Mouse (Mus musculus): ENCODE measurements around the gene 2810408A11Rik. TPM values are rescaled to one million over a fixed set of nuclear protein-coding genes. Genes with fewer than 3 reads are reported as not detected.
A peak's percentile ranks its signal among the peaks of the same experiment; 100 is the strongest.

Gene 2810408A11Rik
- total RNA-seq, 2 experiments from 2014 or later: 0.46 to 1.4 TPM

- DNase-seq: no peak
Observed at GRCm38 (mm10) chr11:69912716-69913530, 12.1 kb upstream of the 2810408A11Rik start.

- no peak for DNase-seq
Observed at GRCm38 (mm10) chr11:69911701-69912100, 10.9 kb upstream of the 2810408A11Rik start.

- no peak for DNase-seq
Observed at GRCm38 (mm10) chr11:69910781-69911560, 10.2 kb upstream of the 2810408A11Rik start.

GRCm38 (mm10) chr11:69910177-69910576, 9.4 kb upstream of the 2810408A11Rik start:
- no peak for DNase-seq

GRCm38 (mm10) chr11:69909174-69909573, 8.4 kb upstream of the 2810408A11Rik start:
- no peak for DNase-seq

GRCm38 (mm10) chr11:69908645-69909044, 7.9 kb upstream of the 2810408A11Rik start:
- no peak for DNase-seq

- DNase-seq: no peak
Observed at GRCm38 (mm10) chr11:69904311-69904710, 3.5 kb upstream of the 2810408A11Rik start.

- DNase-seq: no peak
Observed at GRCm38 (mm10) chr11:69902972-69903371, 2.2 kb upstream of the 2810408A11Rik start.

- no peak for DNase-seq
Observed at GRCm38 (mm10) chr11:69901993-69902392, 1.2 kb upstream of the 2810408A11Rik start.

GRCm38 (mm10) chr11:69901406-69901846, 639 bp upstream of the 2810408A11Rik start:
- DNase-seq: peak; percentile 95

GRCm38 (mm10) chr11:69899870-69900269, 917 bp downstream of the 2810408A11Rik start:
- no peak for DNase-seq

GRCm38 (mm10) chr11:69895291-69895690, 5.5 kb downstream of the 2810408A11Rik start, which contains the start of gene Acap1:
Gene Acap1, minus strand, starts transcription at chr11:69895539.
- DNase-seq: no peak

- no peak for DNase-seq
Observed at GRCm38 (mm10) chr11:69894671-69895070, 6.1 kb downstream of the 2810408A11Rik start.

GRCm38 (mm10) chr11:69891482-69891881, 9.3 kb downstream of the 2810408A11Rik start:
- DNase-seq: no peak

GRCm38 (mm10) chr11:69886907-69887635, 13.7 kb downstream of the 2810408A11Rik start:
- no peak for DNase-seq

GRCm38 (mm10) chr11:69884663-69885062, 16.1 kb downstream of the 2810408A11Rik start:
- no peak for DNase-seq

- no peak for DNase-seq
Observed at GRCm38 (mm10) chr11:69884240-69884639, 16.5 kb downstream of the 2810408A11Rik start.

GRCm38 (mm10) chr11:69883527-69884151, 17.1 kb downstream of the 2810408A11Rik start:
- no peak for DNase-seq

- no peak for DNase-seq
Observed at GRCm38 (mm10) chr11:69883066-69883465, 17.7 kb downstream of the 2810408A11Rik start.

- DNase-seq: no peak
Observed at GRCm38 (mm10) chr11:69881787-69882670, 18.8 kb downstream of the 2810408A11Rik start.
